ENCODE assay signal across 7 mouse cellular contexts in genomic region chr8:95348811-95349630, GRCm38 (mm10). TPM values are rescaled to one million over a fixed set of nuclear protein-coding genes. Genes with fewer than 3 reads are reported as not detected.
A peak's percentile ranks its signal among the peaks of the same experiment; 100 is the strongest.
DNase-seq lines count a peak whose midpoint lies in the region.

No protein-coding gene starts in this region.

- peak; percentile 30 for DNase-seq in retina, postnatal 1 day
- DNase-seq in retina, embryonic 14.5 days (ENCODE audit: low spot score) = no peak
- DNase-seq in cerebellum, postnatal 25 days = peak; percentile 54 to 73
- peak; percentile 72 to 81 for DNase-seq in heart, adult 18-20 months
- DNase-seq in kidney, postnatal 36 days = peak; percentile 78 to 83
- peak; percentile 77 to 87 for DNase-seq in lung, postnatal 4 days
- DNase-seq in yolk sac, embryonic 10.5 days (ENCODE audit: low spot score) = no peak

RNA-seq across cellular contexts. Expression of gene Mmp15, which starts 3.0 kb away (rescaled TPM):
- 10 to 100 TPM; 57.4 to 67.4 TPM for total RNA-seq in heart, adult 18-20 months (2021)

RNA-seq across cellular contexts. Expression of gene Usb1, which starts 16.9 kb away (rescaled TPM):
- 10 to 100 TPM; 13.4 to 14.7 TPM for total RNA-seq in heart, adult 18-20 months (2021)

RNA-seq across cellular contexts. Expression of gene Zfp319, which starts 17.3 kb away (rescaled TPM):
- total RNA-seq in heart, adult 18-20 months (2021) = 1 to 10 TPM; 7.7 to 8.6 TPM

RNA-seq across cellular contexts. Expression of gene Tepp, which starts 38.7 kb away (rescaled TPM):
- total RNA-seq in heart, adult 18-20 months (2021) = not detected

RNA-seq across cellular contexts. Expression of gene Cngb1, which starts 42.6 kb away (rescaled TPM):
- total RNA-seq in heart, adult 18-20 months (2021) = 1 to 10 TPM in 1 of 2 experiments, under 1 TPM in 1; 0.39 to 1.1 TPM

Comparison
In these comparisons a context has a peak if more than half of its experiments do, and no peak if none do; other contexts are left out.
1. DNase-seq: peak in retina, postnatal 1 day (single experiment), cerebellum, postnatal 25 days (2 of 2), heart, adult 18-20 months (2 of 2), kidney, postnatal 36 days (2 of 2) and lung, postnatal 4 days (2 of 2); none in retina, embryonic 14.5 days (single experiment) and yolk sac, embryonic 10.5 days (single experiment).